Mouse (Mus musculus) spleen, adult 2 months (tissue): ENCODE data around the gene Aff4. TPM values are rescaled to one million over a fixed set of nuclear protein-coding genes. Genes with fewer than 3 reads are reported as not detected.

ENCODE experiments used
- DNase-seq, 2 experiments: peaks; one replicate each; pipeline versions ENCODE4 v3.0.0 to v3.0.0-alpha.2; 2012 to 2021; ENCODE audit warnings: low spot score in 2 of 2, low read depth in 1 of 2
- H3K27ac ChIP-seq: fragments of 200-500 bp; 2 replicates; pipeline ENCODE4 v1.5.1; 2012; ENCODE audit warnings: low read length, inconsistent platforms; ENCODE audit not compliant: insufficient read depth
- H3K27me3 ChIP-seq: fragments of 200-500 bp; 2 replicates; pipeline ENCODE4 v1.6.1; 2012; ENCODE audit warnings: mild to moderate bottlenecking, moderate library complexity, low read length, inconsistent platforms; ENCODE audit not compliant: control insufficient read depth, insufficient read depth
- H3K36me3 ChIP-seq: fragments of 200-500 bp; 2 replicates; pipeline ENCODE4 v1.6.1; 2012; ENCODE audit warnings: mild to moderate bottlenecking, low read length, inconsistent platforms; ENCODE audit not compliant: control insufficient read depth, insufficient read depth
- H3K4me1 ChIP-seq: fragments of 200-500 bp; 2 replicates; pipeline ENCODE4 v1.6.1; 2011; ENCODE audit warnings: inconsistent platforms; ENCODE audit not compliant: control insufficient read depth, insufficient read depth, insufficient read length
- H3K4me3 ChIP-seq: fragments of 200-500 bp; 2 replicates; pipeline ENCODE4 v1.5.1; 2011; ENCODE audit warnings: mild to moderate bottlenecking, inconsistent platforms; ENCODE audit not compliant: insufficient read depth, insufficient read length; ENCODE audit errors: extremely low read depth
- CTCF ChIP-seq: fragments of 200-500 bp; IDR thresholded peaks from 2 replicates; pipeline ENCODE4 v1.5.1; 2011; ENCODE audit warnings: mild to moderate bottlenecking, inconsistent platforms; ENCODE audit not compliant: insufficient read depth, insufficient read length, insufficient replicate concordance; ENCODE audit errors: extremely low read depth
- POLR2A ChIP-seq: fragments of 200-500 bp; IDR thresholded peaks from 2 replicates; pipeline ENCODE4 v1.6.1; 2011; ENCODE audit warnings: low read depth, low read length, inconsistent platforms
- WGBS: fragments of 180-500 bp; shearing (Covaris S2); methylation state at CpG from one replicate; pipeline ENCODE4 v1.1.7; 2018; 5-methylcytosine and 5-hydroxymethylcytosine counted together
- polyA plus RNA-seq: library from polyadenylated mRNA; depleted of rRNA; stranded (reverse); fragments of >200 nt; gene quantifications from 2 replicates; pipeline ENCODE4 v1.2.3, GENCODE M21; 2012

The Aff4 gene
- polyA plus RNA-seq, 1 experiment: 8.9 TPM

DNA sequence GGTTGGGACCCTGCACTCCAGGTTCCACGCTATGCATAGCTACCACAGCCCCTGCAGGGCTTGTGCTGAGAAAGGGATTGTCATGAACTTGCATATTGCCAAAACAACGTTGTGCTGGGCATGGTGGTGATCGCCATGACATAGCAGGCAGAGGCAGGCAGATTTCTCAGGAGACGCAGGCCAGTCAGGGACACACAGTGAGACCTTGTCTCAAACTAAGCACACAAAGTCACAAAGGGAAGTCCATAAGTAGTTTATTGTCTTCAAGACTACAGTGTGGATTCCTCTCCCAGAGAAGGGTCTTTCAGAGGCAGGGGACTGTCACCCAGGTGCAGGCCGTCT lies 78.1 kb downstream of the Aff4 start:
- Histone ChIP-seq H3K4me1 (peaks cover 6% of the 10 kb centered on the region; the same call in 1 of the 2 replicates), H3K27me3 (no peaks in the 10 kb centered on the region), H3K27ac (no peak overlapping the region), H3K36me3 (peaks cover 3% of the 10 kb centered on the region; the same call in 1 of the 2 replicates), H3K4me3 (no peak overlapping the region)
- WGBS: 93% methylated on average over 5 of the region's 5 CpGs
- TF ChIP-seq POLR2A (no peak), CTCF (no peak)
- DNase-seq: no peak

GRCm38 (mm10) chr11:53429182-53429581 lies 78.5 kb downstream of the Aff4 start:
- Histone ChIP-seq H3K27ac (no peak overlapping the region), H3K4me3 (no peak overlapping the region)

GRCm38 (mm10) chr11:53430300-53430669 lies 79.7 kb downstream of the Aff4 start:
- no peak for DNase-seq
- peak overlapping the region; percentile 85 for H3K4me3 ChIP-seq
- peaks cover 6% of the 10 kb centered on the region; the same call in 1 of the 2 replicates for H3K4me1 ChIP-seq
- H3K36me3 ChIP-seq: peaks cover 3% of the 10 kb centered on the region; the same call in 1 of the 2 replicates
- peak overlapping the region; percentile 88 for H3K27ac ChIP-seq
- no peak for TF ChIP-seq POLR2A
- no peak for TF ChIP-seq CTCF
- WGBS: under 1% methylated on average over 34 of the region's 34 CpGs
- no peaks in the 10 kb centered on the region for H3K27me3 ChIP-seq

More at GRCm38 (mm10) chr11:53429182-53429581, 78.5 kb downstream of the Aff4 start:
- DNase-seq: no peak
- TF ChIP-seq CTCF (no peak), POLR2A (no peak)
- Histone ChIP-seq H3K27me3 (no peaks in the 10 kb centered on the region), H3K4me1 (peaks cover 6% of the 10 kb centered on the region; the same call in 1 of the 2 replicates), H3K36me3 (peaks cover 3% of the 10 kb centered on the region; the same call in 1 of the 2 replicates)

DNA sequence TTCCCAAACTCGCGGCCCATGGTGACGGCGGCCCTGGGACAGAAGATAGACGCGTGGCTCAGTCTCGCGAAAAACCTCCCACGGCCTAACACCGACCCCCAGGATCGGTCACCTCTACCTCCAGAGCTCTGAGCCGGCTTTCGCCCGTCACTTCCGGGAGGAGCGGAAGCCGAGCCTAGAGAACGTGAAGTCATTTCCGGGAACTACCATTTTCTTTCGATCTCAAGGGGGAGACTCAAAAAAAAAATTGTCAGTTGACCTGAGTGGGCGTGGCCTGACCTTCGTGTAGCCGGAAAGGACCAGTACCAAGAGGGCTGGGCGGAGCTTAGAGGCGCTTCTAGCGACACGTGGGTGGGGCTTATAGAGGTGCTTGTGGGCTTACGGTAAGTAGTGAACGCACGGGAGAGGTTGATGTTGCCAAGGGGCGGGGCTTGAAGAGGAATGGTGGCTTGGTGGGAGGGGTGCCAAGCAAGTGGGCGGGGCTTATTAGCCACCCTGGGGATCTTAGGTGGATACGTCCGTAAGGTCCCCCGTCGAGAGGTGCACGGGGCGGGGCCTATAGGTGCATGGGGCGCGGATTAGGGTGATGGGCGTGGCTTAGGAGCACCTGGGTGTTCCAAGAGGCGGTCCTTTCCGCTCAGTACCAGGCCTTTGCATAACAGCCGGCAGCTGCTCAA lies 80.2 kb downstream of the Aff4 start, which contains the start of the genes Uqcrq and Gdf9:
Gene Uqcrq, minus strand, starts transcription at position 162 of the 677 bp plus-strand sequence.
Gene Gdf9, plus strand, starts transcription at position 354 of the 677 bp plus-strand sequence.
- H3K4me1 ChIP-seq: peaks cover 6% of the 10 kb centered on the region; the same call in 1 of the 2 replicates
- peak; percentile 99 to 100 for DNase-seq
- H3K36me3 ChIP-seq: peaks cover 3% of the 10 kb centered on the region; the same call in 1 of the 2 replicates
- TF ChIP-seq POLR2A (peak; percentile 75), CTCF (no peak)
- peak within 1 kb of the TSS; percentile 88 for H3K27ac ChIP-seq
- H3K27me3 ChIP-seq: no peaks in the 10 kb centered on the region
- under 1% methylated on average over 44 of the region's 44 CpGs for WGBS
- peak within 1 kb of the TSS; percentile 85 for H3K4me3 ChIP-seq

DNA sequence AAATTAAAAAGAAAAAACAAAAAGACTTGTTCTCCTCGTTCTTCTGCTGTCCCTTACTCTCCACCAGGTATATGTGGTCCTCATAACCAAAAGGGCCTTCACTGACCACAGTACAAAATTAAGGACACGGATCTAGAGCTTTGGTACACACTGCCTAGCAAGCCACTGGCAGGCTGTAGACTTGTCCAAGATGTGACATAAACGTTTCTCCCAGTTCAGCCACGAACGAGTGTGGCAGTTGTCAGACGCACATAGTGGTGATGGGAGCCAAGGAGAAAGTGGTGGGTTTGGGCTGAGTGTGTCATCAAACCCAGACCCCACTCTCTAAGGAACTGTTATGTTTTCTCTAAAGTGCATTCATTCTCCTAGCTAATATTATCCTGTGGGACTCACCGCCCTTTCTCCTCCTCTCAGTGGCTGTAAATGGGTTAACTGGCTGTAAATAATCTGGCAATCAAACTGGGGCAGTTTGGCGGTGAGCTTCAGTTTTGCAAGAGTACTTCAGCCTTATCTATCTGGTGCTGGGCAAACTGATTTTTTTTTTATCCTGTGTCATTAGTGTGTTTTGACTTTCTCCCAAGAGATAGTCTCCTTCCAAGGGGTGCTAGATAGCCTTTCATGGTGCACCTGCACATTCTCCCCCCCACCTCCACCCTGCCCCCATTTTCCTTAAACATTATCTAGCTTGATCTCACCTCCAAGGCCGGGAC lies 80.9 kb downstream of the Aff4 start:
- Histone ChIP-seq H3K27me3 (no peaks in the 10 kb centered on the region), H3K4me1 (peaks cover 8% of the 10 kb centered on the region; the same call in 1 of the 2 replicates), H3K4me3 (peak overlapping the region; percentile 85; the same call in 1 of the 2 replicates), H3K27ac (peak overlapping the region; percentile 73), H3K36me3 (peaks cover 3% of the 10 kb centered on the region; the same call in 1 of the 2 replicates)
- no peak for DNase-seq
- no peak for TF ChIP-seq POLR2A
- TF ChIP-seq CTCF: no peak
- 26% methylated on average over 9 of the region's 9 CpGs for WGBS

GRCm38 (mm10) chr11:53433057-53433456 lies 82.4 kb downstream of the Aff4 start:
- no peaks in the 10 kb centered on the region for H3K27me3 ChIP-seq
- H3K4me3 ChIP-seq: no peak overlapping the region
- no peak for DNase-seq
- TF ChIP-seq CTCF (no peak), POLR2A (no peak)
- H3K4me1 ChIP-seq: peaks cover 8% of the 10 kb centered on the region; the same call in 1 of the 2 replicates
- peaks cover 3% of the 10 kb centered on the region; the same call in 1 of the 2 replicates for H3K36me3 ChIP-seq
- H3K27ac ChIP-seq: no peak overlapping the region
- 50% methylated on average over 6 of the region's 6 CpGs for WGBS
